Mouse (Mus musculus) embryo, embryonic 9.5 days (tissue): ENCODE data around the gene Iqcd.

Experiments used
- DNase-seq: peaks from one replicate; pipeline ENCODE4 v3.0.0-alpha.2; 2017; ENCODE audit errors: extremely low spot score

Iqcd gene

DNA sequence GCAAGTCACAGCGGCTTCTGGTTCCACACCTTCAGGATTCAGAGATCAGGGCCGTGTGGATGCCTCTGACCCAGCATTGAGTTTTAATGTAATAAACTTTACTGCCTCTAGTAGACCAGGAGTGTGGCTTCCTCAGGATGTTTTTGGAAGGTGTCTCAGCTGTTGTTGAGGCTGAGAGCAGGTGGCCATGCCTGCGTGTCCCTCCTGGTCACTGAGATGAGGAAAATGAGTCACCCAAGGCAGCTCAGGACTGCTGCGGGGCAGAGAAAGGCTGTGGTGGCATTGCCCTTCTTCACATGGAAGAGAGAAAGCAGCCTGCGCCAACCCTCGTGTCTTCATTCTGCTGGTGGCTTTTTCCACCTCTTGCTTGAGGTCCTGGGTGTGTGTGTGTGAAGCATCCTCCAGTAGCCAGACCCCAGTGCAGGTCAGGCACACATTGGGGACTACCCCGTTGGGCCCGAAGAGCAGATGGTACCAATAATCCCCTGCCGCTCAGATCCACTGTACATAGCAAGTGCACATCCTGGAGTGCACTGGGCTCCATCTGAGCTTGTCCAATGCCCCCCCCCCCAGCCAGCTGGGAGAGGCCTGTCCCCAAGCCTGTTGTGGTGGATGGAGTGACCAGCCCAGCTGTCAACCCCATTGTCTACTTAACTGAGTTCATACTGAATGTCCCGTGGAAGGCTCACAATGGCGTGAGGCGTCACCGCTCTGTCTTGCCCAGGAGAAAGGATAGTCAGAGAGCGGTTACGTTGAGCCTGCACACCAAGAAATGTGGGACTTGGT is 38.9 kb downstream of the Iqcd start:
- no peak for DNase-seq

- DNase-seq, result no peak
Measured at GRCm38 (mm10) chr5:120628624-120629023, 39.8 kb downstream of the Iqcd start.

DNA sequence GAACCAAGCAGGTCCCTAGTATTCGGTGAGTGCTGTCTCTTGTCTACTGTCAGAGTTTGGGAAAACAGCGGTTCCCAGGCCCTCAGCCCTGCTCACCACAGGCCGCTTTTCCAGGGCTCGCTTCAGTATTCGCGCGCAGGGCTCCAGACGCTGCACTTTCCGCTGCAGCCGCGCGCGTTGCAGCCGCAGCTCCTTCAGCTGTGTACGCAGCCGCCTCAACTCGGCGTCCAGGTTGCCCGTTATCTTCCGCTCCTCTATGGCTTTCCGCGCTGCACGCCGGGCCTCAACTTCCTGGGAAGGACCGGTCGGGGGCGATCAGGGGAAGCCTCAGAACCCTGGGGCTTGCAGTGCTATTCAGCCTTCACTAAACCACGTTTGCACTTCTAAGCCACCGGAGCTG is 42.3 kb downstream of the Iqcd start:
- DNase-seq, result no peak

GRCm38 (mm10) chr5:120631892-120632291 is 43.1 kb downstream of the Iqcd start:
- no peak for DNase-seq

- no peak for DNase-seq
Measured at GRCm38 (mm10) chr5:120634131-120634530, 45.3 kb downstream of the Iqcd start, which contains the start of gene Cfap73. Cfap73 (minus strand) TSS chr5:120634235.

- DNase-seq, result no peak
Measured at GRCm38 (mm10) chr5:120634860-120635259, 46.0 kb downstream of the Iqcd start.

- no peak for DNase-seq
Measured at GRCm38 (mm10) chr5:120635633-120636032, 46.8 kb downstream of the Iqcd start.

GRCm38 (mm10) chr5:120640094-120640493 is 51.3 kb downstream of the Iqcd start:
- DNase-seq, result no peak

- no peak for DNase-seq
Measured at GRCm38 (mm10) chr5:120643365-120644085, 54.7 kb downstream of the Iqcd start.

GRCm38 (mm10) chr5:120644227-120644626 is 55.4 kb downstream of the Iqcd start:
- no peak for DNase-seq

DNA sequence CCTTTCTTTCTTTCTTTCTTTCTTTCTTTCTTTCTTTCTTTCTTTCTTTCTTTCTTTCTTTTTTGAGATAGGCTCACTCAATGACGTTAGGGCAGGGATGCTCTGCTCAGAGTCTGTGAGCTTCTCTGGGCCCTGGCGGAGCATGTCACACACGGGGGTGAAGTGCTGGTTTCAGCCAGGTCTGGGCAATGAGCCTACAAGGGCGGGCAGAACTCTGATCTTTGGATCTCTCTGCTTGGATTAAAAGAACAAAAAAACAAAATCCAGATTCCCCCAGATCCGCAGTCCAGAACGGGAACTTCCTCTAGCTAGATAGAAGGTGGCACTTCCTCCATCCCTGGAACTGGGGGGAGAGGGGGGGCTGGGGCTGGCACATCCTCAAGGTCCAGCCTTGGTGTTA is 57.0 kb downstream of the Iqcd start:
- no peak for DNase-seq

DNA sequence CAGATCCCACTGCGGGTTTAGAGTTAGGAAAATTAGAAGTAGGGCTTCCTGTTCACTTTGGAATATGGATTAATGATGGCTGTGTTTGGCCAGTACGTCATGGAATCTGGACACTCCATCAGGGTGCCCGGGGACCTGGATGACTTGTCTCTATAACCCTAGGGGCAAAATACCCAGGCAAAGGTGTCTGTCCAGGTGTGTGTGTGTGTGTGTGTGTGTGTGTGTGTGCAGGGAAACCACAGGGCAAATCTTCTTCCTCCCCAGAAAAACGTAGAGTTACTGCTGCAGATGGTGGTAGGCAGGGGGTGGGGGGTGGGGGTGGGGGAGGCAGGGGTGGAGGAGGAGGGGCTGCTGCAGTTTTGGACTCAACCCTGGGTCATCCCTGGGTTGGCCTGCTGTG is 58.5 kb downstream of the Iqcd start:
- DNase-seq, result no peak

DNA sequence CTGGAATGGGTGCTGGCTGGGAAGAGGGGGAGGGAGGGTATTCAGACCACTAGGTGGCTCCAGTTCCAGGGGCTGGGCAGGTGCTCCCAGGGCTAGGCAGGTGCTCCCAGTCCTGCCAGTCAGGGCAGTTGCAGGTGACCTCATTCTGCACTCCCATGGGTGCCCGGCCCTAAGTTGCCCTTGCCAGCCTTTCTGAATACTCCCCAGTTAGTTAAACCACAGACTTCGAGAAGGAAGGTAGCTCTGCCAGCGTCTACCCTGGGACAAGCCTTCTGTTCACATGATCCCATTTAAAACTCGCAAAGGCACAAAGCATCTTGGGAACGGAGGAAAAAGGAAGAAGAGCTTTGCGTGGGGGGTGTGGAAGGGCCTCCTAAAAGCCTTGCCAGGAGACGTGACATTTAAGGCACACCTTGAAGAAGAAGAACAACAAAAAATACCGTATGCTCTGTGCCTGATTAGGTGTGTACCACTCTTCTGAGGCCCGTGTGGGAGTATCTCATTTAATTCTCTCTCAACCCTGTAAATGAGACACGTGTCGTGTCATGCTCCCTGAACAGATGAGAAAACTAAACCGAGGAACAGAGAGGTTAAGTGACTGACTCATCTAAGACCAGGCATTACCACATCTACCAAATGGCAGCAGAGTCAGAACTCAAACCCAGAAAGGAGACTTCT is 59.1 kb downstream of the Iqcd start:
- no peak for DNase-seq

GRCm38 (mm10) chr5:120648569-120649373 is 60.0 kb downstream of the Iqcd start, which contains the start of gene Rasal1:
Rasal1 (plus strand) TSS chr5:120648812.
- DNase-seq, result peak; percentile 58

DNA sequence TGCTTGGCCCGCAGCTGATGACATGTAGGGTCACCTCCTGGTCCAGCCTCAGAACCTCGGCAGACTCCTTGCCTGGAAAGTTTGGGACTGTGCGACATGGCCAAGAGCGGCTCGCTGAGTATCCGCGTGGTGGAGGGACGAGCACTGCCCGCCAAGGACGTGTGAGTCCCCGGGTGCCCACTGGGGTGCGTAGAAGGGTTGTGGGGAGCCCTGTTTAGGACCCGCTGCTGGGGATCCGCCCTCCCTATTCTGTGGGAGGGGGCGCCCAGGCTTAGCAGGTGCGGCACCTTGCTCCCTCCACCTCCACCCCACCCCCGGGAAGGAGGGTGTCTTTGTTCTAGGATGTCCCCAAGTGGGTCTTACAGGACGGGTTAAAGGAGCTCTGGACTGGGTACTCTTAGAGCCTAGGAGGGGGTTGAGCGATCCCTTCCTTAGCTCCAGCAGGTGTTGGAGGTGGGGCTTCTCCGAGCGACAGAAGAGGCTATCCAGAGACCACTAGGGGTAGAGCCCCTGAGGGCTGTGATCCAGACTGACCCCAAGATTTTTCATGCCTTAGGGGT is 60.6 kb downstream of the Iqcd start:
- DNase-seq, result no peak

DNA sequence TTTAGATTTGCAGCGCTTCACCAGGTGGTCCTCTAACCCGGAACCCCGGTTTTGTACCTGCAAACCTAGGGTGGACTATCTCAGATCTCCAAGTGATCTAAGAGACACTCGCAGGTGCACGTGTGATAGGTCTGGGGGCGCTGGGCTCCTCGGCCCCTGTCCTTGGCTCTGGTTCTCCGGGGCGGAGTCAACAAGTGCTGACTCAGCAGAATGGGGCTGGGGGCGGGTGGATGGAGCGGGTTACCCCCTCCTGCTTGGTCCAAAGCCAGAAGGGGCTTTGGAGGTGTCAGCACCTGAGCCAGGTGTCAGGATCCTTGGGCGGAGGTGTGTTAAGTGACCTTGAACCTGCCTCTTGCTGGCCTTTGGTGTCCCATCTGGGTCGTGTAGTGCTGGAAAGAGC is 61.1 kb downstream of the Iqcd start:
- no peak for DNase-seq

GRCm38 (mm10) chr5:120651230-120651629 is 62.4 kb downstream of the Iqcd start:
- DNase-seq, result no peak

- no peak for DNase-seq
Measured at GRCm38 (mm10) chr5:120652915-120653701, 64.3 kb downstream of the Iqcd start.

- no peak for DNase-seq
Measured at GRCm38 (mm10) chr5:120653873-120654272, 65.1 kb downstream of the Iqcd start.

DNA sequence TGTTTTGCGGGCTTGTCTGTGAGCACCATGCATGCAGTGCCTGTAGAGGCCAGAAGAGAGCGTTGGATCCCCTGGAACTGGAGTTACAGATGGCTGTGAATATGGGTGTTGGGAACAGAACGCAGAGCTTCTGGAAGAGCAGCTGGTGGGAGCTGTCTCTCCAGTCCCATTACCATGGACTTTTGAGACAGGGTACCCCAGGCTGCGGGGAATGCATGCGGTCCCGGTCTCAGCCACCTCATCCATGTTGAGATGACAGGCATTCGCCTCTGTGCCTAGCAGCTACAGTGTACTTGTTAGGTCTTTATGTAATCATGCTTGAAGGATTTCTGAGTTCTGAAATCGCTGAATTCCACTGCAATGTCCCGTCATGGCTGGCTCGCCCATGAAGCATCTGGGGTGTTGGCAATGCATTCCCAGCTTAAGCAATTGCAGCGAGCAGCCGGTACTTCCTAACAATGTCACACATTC is 67.5 kb downstream of the Iqcd start:
- no peak for DNase-seq
